In the genomic region with DNA sequence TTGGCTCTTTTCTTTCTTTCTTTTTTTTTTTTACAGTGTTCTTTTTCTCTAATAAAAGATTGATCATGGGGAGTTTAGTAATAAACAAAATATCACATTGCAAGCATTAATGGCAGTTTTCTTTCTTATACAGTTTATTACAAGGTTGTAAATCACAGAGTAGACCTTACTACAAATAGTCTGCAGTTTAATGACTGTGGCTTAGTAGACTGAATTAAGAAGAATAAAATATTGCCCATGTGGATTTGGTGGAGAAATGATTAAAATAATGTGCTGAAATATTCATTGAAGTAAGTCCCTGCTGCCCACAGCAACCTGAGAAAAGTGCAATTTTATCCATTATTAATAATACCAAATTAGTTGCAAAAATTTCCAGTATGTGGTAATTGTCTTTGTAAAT, we compare ENCODE assay signal across 35 mouse cellular contexts. TPM values are rescaled to one million over a fixed set of nuclear protein-coding genes. Genes with fewer than 3 reads are reported as not detected.
"Had no signal": no experiment of that assay in that cellular context is flagged by ENCODE, and none has a peak within 500 bp of the region (broad histone marks: within the 10 kb centered on the region; RNA-seq: fewer than 3 reads in every experiment).

No protein-coding gene starts in this region.

- DNase-seq: heart, postnatal 10 days; heart, postnatal 14 days; heart, postnatal 36 days; heart, postnatal 4 days; kidney, adult 11 months; kidney, adult 18-20 months; kidney, adult 2 months; kidney, adult 8-10 months; kidney, adult 9 months; kidney, postnatal 10 days; kidney, postnatal 14 days; kidney, postnatal 25 days; kidney, postnatal 36 days; kidney, postnatal 4 days; layer of hippocampus, adult 9-11 months; layer of hippocampus, postnatal 36 days had no signal

- H3K9ac ChIP-seq: heart, embryonic 12.5 days; heart, embryonic 13.5 days; heart, embryonic 15.5 days; hindbrain, embryonic 12.5 days; hindbrain, embryonic 13.5 days; hindbrain, embryonic 14.5 days; hindbrain, embryonic 15.5 days; intestine, embryonic 15.5 days; kidney, embryonic 15.5 days had no signal

- H3K4me3 ChIP-seq: heart, embryonic 10.5 days; heart, embryonic 12.5 days; heart, embryonic 13.5 days; heart, embryonic 15.5 days; hindbrain, embryonic 10.5 days; hindbrain, embryonic 12.5 days; hindbrain, embryonic 13.5 days; hindbrain, embryonic 15.5 days; intestine, embryonic 15.5 days; kidney, embryonic 15.5 days; layer of hippocampus, adult 2 months had no signal

- H3K36me3 ChIP-seq: heart, embryonic 10.5 days; heart, embryonic 12.5 days; heart, embryonic 15.5 days; hindbrain, embryonic 10.5 days; hindbrain, embryonic 12.5 days; hindbrain, embryonic 15.5 days; intestine, embryonic 15.5 days; kidney, embryonic 15.5 days had no signal

- H3K27ac ChIP-seq: heart, embryonic 10.5 days; heart, embryonic 13.5 days; heart, embryonic 15.5 days; hindbrain, embryonic 10.5 days; hindbrain, embryonic 12.5 days; hindbrain, embryonic 15.5 days; hindbrain, postnatal 0 days; intestine, embryonic 15.5 days; kidney, embryonic 15.5 days; kidney, postnatal 0 days; layer of hippocampus, adult 2 months had no signal

- H3K27me3 ChIP-seq: heart, embryonic 12.5 days; heart, embryonic 13.5 days; heart, embryonic 15.5 days; hindbrain, embryonic 12.5 days; hindbrain, embryonic 13.5 days; hindbrain, embryonic 15.5 days; intestine, embryonic 15.5 days; kidney, embryonic 15.5 days had no signal

- H3K4me2 ChIP-seq: heart, embryonic 11.5 days; heart, embryonic 12.5 days; heart, embryonic 13.5 days; heart, embryonic 15.5 days; hindbrain, embryonic 12.5 days; hindbrain, embryonic 13.5 days; hindbrain, embryonic 14.5 days; hindbrain, embryonic 15.5 days; intestine, embryonic 15.5 days; kidney, embryonic 15.5 days had no signal

- H3K4me1 ChIP-seq: hindbrain, embryonic 10.5 days; intestine, embryonic 15.5 days had no signal

- H3K9me3 ChIP-seq: heart, embryonic 10.5 days; heart, embryonic 12.5 days; heart, embryonic 15.5 days; hindbrain, embryonic 10.5 days; hindbrain, embryonic 12.5 days; hindbrain, embryonic 13.5 days; hindbrain, embryonic 15.5 days; intestine, embryonic 15.5 days; kidney, embryonic 15.5 days had no signal

- ATAC-seq: hindbrain, embryonic 16.5 days; hindbrain, postnatal 0 days; inflammation-experienced regulatory T-cells, adult 6 months; intestine, embryonic 15.5 days; intestine, embryonic 16.5 days; intestine, postnatal 0 days had no signal

RNA-seq across cellular contexts. Expression of a gene that starts 37.3 kb away (rescaled TPM):
- polyA plus RNA-seq: inflammation-experienced regulatory T-cells, adult 6 months had no signal
